Mouse (Mus musculus) MEL (cell line): Measurements from ENCODE around the gene Abhd2. TPM values are rescaled to one million over a fixed set of nuclear protein-coding genes. Genes with fewer than 3 reads are reported as not detected.

ENCODE experiments used
- DNase-seq: peaks from one replicate; pipeline ENCODE4 v3.0.0; 2011; ENCODE audit warnings: low read depth, low spot score
- H3K27ac ChIP-seq: 2 replicates; pipeline ENCODE4 v1.5.1; 2012; ENCODE audit warnings: low read depth, mild to moderate bottlenecking, control low read depth, low read length, moderate library complexity; ENCODE audit not compliant: control insufficient read depth
- H3K27me3 ChIP-seq, 2 experiments: fragments of 150-350 bp in 1 of 2; sonication (generic) in 1 of 2; 2 replicates each; pipeline ENCODE4 v1.6.1; 2012; ENCODE audit warnings: low read length in 2 of 2, mild to moderate bottlenecking in 2 of 2, improper control_type of control experiment in 1 of 2, moderate library complexity in 1 of 2; ENCODE audit not compliant: insufficient read depth in 2 of 2, control insufficient read depth in 1 of 2
- H3K36me3 ChIP-seq, 2 experiments: 2 replicates each; pipeline ENCODE4 v1.6.1; 2012 to 2014; ENCODE audit warnings: low read length in 2 of 2, improper control_type of control experiment in 1 of 2, inconsistent platforms in 1 of 2, mild to moderate bottlenecking in 1 of 2; ENCODE audit not compliant: insufficient read depth in 2 of 2, control insufficient read depth in 1 of 2
- H3K4me1 ChIP-seq, 2 experiments: fragments of 150-350 bp in 1 of 2; sonication (generic) in 1 of 2; 2 replicates each; pipeline ENCODE4 v1.6.1; 2012; ENCODE audit warnings: low read length in 2 of 2, improper control_type of control experiment in 1 of 2, mild to moderate bottlenecking in 1 of 2; ENCODE audit not compliant: insufficient read depth in 2 of 2, control insufficient read depth in 1 of 2
- H3K4me3 ChIP-seq, 2 experiments: fragments of 150-350 bp in 1 of 2; sonication (generic) in 1 of 2; 2 replicates each; pipeline ENCODE4 v1.5.1; 2012; ENCODE audit warnings: low read depth in 2 of 2, low read length in 2 of 2, mild to moderate bottlenecking in 2 of 2, moderate library complexity in 2 of 2, control low read depth in 1 of 2, improper control_type of control experiment in 1 of 2; ENCODE audit not compliant: control insufficient read depth in 1 of 2, insufficient read depth in 1 of 2
- H3K79me2 ChIP-seq: 2 replicates; pipeline ENCODE4 v1.6.1; 2012; ENCODE audit warnings: mild to moderate bottlenecking, low read length, moderate library complexity; ENCODE audit not compliant: control insufficient read depth, poor library complexity, insufficient read depth
- H3K9ac ChIP-seq: 2 replicates; pipeline ENCODE4 v1.6.1; 2012; ENCODE audit warnings: low read depth, mild to moderate bottlenecking, control low read depth, low read length, moderate library complexity; ENCODE audit not compliant: control insufficient read depth, poor library complexity, severe bottlenecking
- H3K9me3 ChIP-seq: fragments of 150-350 bp; sonication (generic); replicated peaks from 2 replicates; pipeline ENCODE4 v1.6.1; 2012; ENCODE audit warnings: mild to moderate bottlenecking, low read length, improper control_type of control experiment, moderate library complexity; ENCODE audit not compliant: insufficient read depth
- BHLHE40 ChIP-seq: IDR thresholded peaks from 2 replicates; pipeline ENCODE4 v1.6.1; 2012; ENCODE audit warnings: low read depth, mild to moderate bottlenecking, inconsistent platforms, low read length, improper control_type of control experiment, borderline replicate concordance
- CHD1 ChIP-seq: IDR thresholded peaks from 2 replicates; pipeline ENCODE4 v1.6.1; 2012; ENCODE audit warnings: low read depth, mild to moderate bottlenecking, inconsistent platforms, low read length, improper control_type of control experiment
- CHD2 ChIP-seq: IDR thresholded peaks from 2 replicates; pipeline ENCODE4 v1.6.1; 2011; ENCODE audit warnings: low read length, improper control_type of control experiment
- GATA1 ChIP-seq: IDR thresholded peaks from 2 replicates; pipeline ENCODE4 v1.6.1; 2011; ENCODE audit warnings: low read depth, low read length, improper control_type of control experiment
- JUND ChIP-seq: IDR thresholded peaks from 2 replicates; pipeline ENCODE4 v1.6.1; 2011; ENCODE audit warnings: low read depth, mild to moderate bottlenecking, improper control_type of control experiment, low read length
- MAX ChIP-seq: IDR thresholded peaks from 2 replicates; pipeline ENCODE4 v1.6.1; 2011; ENCODE audit warnings: low read length, improper control_type of control experiment
- MXI1 ChIP-seq: IDR thresholded peaks from 2 replicates; pipeline ENCODE4 v1.6.1; 2011; ENCODE audit warnings: mild to moderate bottlenecking, low read depth, low read length, improper control_type of control experiment
- NELFE ChIP-seq: IDR thresholded peaks from 2 replicates; pipeline ENCODE4 v1.6.1; 2011; ENCODE audit warnings: low read depth, low read length, improper control_type of control experiment
- POLR2A ChIP-seq, 2 experiments: IDR thresholded peaks; 2 replicates each; pipeline ENCODE4 v1.6.1; 2011 to 2012; ENCODE audit warnings: low read length in 2 of 2, mild to moderate bottlenecking in 2 of 2, control low read depth in 1 of 2, improper control_type of control experiment in 1 of 2, low read depth in 1 of 2, moderate library complexity in 1 of 2; ENCODE audit not compliant: control insufficient read depth in 1 of 2, insufficient read depth in 1 of 2, poor library complexity in 1 of 2
- POLR2AphosphoS2 ChIP-seq: IDR thresholded peaks from 2 replicates; pipeline ENCODE4 v1.6.1; 2011; ENCODE audit warnings: low read length, improper control_type of control experiment
- POLR2AphosphoS5 ChIP-seq: IDR thresholded peaks from 2 replicates; pipeline ENCODE4 v1.6.1; 2012; ENCODE audit warnings: low read depth, borderline replicate concordance, mild to moderate bottlenecking, inconsistent platforms, low read length, moderate library complexity, mixed read lengths
- RCOR1 ChIP-seq: IDR thresholded peaks from 2 replicates; pipeline ENCODE4 v1.6.1; 2012; ENCODE audit warnings: low read depth, mild to moderate bottlenecking, inconsistent platforms, low read length, improper control_type of control experiment
- SIN3A ChIP-seq: IDR thresholded peaks from 2 replicates; pipeline ENCODE4 v1.6.1; 2012; ENCODE audit warnings: low read length, improper control_type of control experiment, inconsistent platforms
- TBP ChIP-seq: IDR thresholded peaks from 2 replicates; pipeline ENCODE4 v1.8.0; 2011; ENCODE audit warnings: low read depth, low read length, improper control_type of control experiment
- USF2 ChIP-seq, 2 experiments: IDR thresholded peaks; 2 replicates each; pipeline ENCODE4 v1.6.1; 2011 to 2012; ENCODE audit warnings: improper control_type of control experiment in 2 of 2, low read length in 2 of 2, borderline replicate concordance in 1 of 2, inconsistent platforms in 1 of 2, low read depth in 1 of 2, mild to moderate bottlenecking in 1 of 2; ENCODE audit not compliant: insufficient read depth in 1 of 2
- ZKSCAN1 ChIP-seq: IDR thresholded peaks from 2 replicates; pipeline ENCODE4 v1.6.1; 2012; ENCODE audit warnings: low read depth, mild to moderate bottlenecking, inconsistent platforms, low read length, improper control_type of control experiment, moderate library complexity
- ZMIZ1 ChIP-seq: IDR thresholded peaks from 2 replicates; pipeline ENCODE4 v1.6.1; 2012; ENCODE audit warnings: low read depth, mild to moderate bottlenecking, inconsistent platforms, low read length, improper control_type of control experiment, moderate library complexity
- ZNF384 ChIP-seq: IDR thresholded peaks from 2 replicates; pipeline ENCODE4 v1.6.1; 2012; ENCODE audit warnings: low read depth, mild to moderate bottlenecking, inconsistent platforms, low read length, improper control_type of control experiment
- polyA plus RNA-seq, 2 experiments: library from polyadenylated mRNA; stranded (reverse) in 1 of 2; unstranded in 1 of 2; fragments of >175 nt in 1 of 2; fragments of >200 nt in 1 of 2; gene quantifications; 2 replicates each; pipeline versions ENCODE4 v1.2.1 to v1.2.4; 2012; ENCODE audit warnings: low replicate concordance in 2 of 2, low read depth in 1 of 2; ENCODE audit not compliant: insufficient read length in 2 of 2, insufficient read depth in 1 of 2, missing spikeins in 1 of 2
- total RNA-seq: library from RNA; depleted of rRNA; stranded (reverse); fragments of 300-350 nt; gene quantifications from 2 replicates; pipeline ENCODE4 v1.2.3, GENCODE M21; 2012

The Abhd2 gene
- total and polyA plus RNA-seq, 3 experiments, result 13.6 to 32.0 TPM; not detected in 1

DNA sequence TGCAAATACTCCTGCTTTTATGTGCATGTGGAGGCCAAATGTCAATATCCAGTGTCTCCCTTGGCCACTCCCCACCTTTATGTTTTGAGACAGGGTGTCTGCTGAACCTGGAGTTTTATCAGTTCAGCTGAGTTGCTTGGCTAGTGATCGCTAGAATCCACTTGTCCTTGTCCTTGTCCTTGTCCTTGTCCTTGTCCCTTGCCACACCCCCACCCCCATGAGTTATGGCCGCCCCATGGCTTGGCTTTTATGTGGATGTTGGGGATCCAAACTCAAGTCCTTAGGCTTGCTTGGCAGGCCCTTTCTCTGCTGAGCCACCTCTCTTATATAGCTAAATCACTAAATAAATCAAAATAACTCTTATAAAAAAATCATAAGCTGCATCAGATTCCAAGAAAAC, 29.6 kb downstream of the Abhd2 start:
- no peak for DNase-seq
- TF ChIP-seq CHD2, result no peak
- TF ChIP-seq POLR2A (IDR thresholded peaks at IDR 0.05; ENCODE audit: control insufficient read depth in 1 of 2, insufficient read depth in 1 of 2, low read depth in 1 of 2, low read length in 2 of 2, poor library complexity in 1 of 2), result no peak
- no peak for TF ChIP-seq CHD1
- TF ChIP-seq ZNF384, result no peak
- TF ChIP-seq RCOR1, result no peak
- no peak for TF ChIP-seq USF2 (IDR thresholded peaks at IDR 0.05; ENCODE audit: borderline replicate concordance in 1 of 2, insufficient read depth in 1 of 2, low read depth in 1 of 2, low read length in 2 of 2)
- H3K27me3 ChIP-seq, result no peaks in the 10 kb centered on the region
- no peak overlapping the region for H3K27ac ChIP-seq
- no peak overlapping the region for H3K4me3 ChIP-seq
- H3K4me1 ChIP-seq, result 0 out of 4 replicates have a peak, but pooled peaks cover 0 to 2% of the 10 kb centered on the region in 2 experiments
- no peaks in the 10 kb centered on the region; the same call in 1 of the 2 replicates for H3K79me2 ChIP-seq
- H3K36me3 ChIP-seq, result no peaks in the 10 kb centered on the region; a peak in 2 of 4 replicates
- no peaks in the 10 kb centered on the region for H3K9me3 ChIP-seq
- no peak overlapping the region for H3K9ac ChIP-seq

GRCm38 (mm10) chr7:79303183-79303761, 30.3 kb downstream of the Abhd2 start:
- Histone ChIP-seq H3K4me1 (0 out of 4 replicates have a peak, but pooled peaks cover 0 to 6% of the 10 kb centered on the region in 2 experiments), H3K9ac (no peak overlapping the region), H3K27ac (no peak overlapping the region), H3K79me2 (no peaks in the 10 kb centered on the region; the same call in 1 of the 2 replicates), H3K27me3 (no peaks in the 10 kb centered on the region)
- no peak for DNase-seq
- TF ChIP-seq POLR2AphosphoS2 (no peak), POLR2AphosphoS5 (no peak), POLR2A (IDR thresholded peaks at IDR 0.05; ENCODE audit: control insufficient read depth in 1 of 2, insufficient read depth in 1 of 2, low read depth in 1 of 2, low read length in 2 of 2, poor library complexity in 1 of 2) (no peak), ZNF384 (no peak), MXI1 (no peak), GATA1 (no peak), TBP (no peak), ZMIZ1 (no peak), RCOR1 (no peak), JUND (no peak), BHLHE40 (no peak), SIN3A (no peak), MAX (no peak), ZKSCAN1 (no peak), NELFE (no peak)
- TF ChIP-seq, all 39 proteins: peak for 0
- peaks cover 0 to 4% of the 10 kb centered on the region in 2 experiments; a peak in 3 of 4 replicates for H3K36me3 ChIP-seq
- no peaks in the 10 kb centered on the region for H3K9me3 ChIP-seq
- no peak overlapping the region for H3K4me3 ChIP-seq
